Mouse (Mus musculus): ENCODE results near the gene Crispld2.

GRCm38 (mm10) chr8:120049949-120050348, 57.7 kb downstream of the Crispld2 start:
- no peak for TF ChIP-seq MXI1 (IDR thresholded peaks at IDR 0.05; ENCODE audit: low read depth, low read length)
- TF ChIP-seq EP300 (IDR thresholded peaks at IDR 0.05; ENCODE audit: low read length), result no peak
- TF ChIP-seq GABPA (IDR thresholded peaks at IDR 0.05; ENCODE audit: insufficient replicate concordance, low read depth, low read length), result no peak
- TF ChIP-seq E2F4 (IDR thresholded peaks at IDR 0.05; ENCODE audit: insufficient replicate concordance, low read depth, low read length), result no peak
- TF ChIP-seq CTCF (conservative IDR thresholded peaks at IDR 0.05 in 1 of 2, IDR thresholded peaks at IDR 0.05 in 1 of 2; ENCODE audit: low read depth in 2 of 2, low read length in 2 of 2), result no peak
- no peak for TF ChIP-seq NELFE (IDR thresholded peaks at IDR 0.05; ENCODE audit: low read depth, low read length)
- no peak for TF ChIP-seq TBP (conservative IDR thresholded peaks at IDR 0.05; ENCODE audit: low read depth, low read length)
